Mouse (Mus musculus) cerebellum, adult 11 months (tissue): ENCODE measurements around the gene Fars2.

ENCODE experiments used
- DNase-seq: peaks from one replicate; pipeline ENCODE4 v3.0.0; 2022

Gene Fars2

DNA sequence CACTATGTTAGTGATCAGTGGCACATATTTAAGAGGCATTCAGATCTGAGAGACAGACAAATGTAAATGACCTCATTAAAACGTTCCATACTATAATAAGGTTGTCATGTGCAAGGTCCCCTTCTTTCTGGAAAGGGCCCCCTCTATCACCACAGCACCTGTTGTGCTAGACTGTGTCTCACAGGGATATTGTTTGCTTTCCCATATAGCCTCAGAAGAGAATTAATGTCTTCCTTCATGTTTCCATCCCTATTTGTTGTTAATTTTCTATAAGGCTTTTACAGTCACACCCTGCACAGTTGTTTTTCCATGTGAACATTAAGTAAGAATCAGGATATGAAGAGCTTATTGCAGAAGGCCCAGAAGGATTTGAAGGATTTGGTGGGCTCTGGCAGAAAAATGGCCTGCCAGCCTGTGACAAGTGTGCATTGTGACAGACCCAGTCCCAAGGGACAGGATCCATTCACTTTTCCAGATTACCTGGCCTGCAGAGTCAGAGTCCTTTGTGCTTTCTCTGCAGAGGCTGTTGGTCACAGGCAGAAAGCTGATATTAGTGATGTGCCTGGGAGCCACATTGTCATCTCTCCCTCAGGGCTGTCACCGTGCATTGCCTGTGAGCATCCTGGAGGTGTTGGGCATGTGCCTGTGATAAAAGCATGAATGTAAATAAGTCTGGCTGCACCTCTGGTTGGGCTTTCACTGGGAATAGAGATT, 352.4 kb downstream of the Fars2 start:
- DNase-seq: no peak

DNA sequence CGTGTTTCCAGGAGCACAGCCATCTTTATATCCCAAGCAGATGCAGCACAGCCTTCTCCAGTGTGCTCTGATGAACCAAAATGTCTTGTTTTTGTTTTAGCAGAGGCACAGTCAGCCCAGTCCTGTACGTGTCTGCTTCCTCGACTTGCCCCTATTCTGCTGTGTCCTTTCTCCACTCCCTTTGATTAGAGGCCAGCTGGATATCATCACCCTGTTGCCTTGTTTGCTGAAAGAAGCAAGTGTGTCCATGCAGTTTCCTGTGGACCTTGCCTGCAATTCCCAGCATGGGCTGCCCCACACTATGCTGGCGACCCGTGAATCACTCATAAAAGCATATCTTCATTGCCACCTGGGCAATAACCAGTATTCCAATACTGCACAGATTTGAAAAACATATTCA, 360.4 kb downstream of the Fars2 start:
- DNase-seq: no peak

DNA sequence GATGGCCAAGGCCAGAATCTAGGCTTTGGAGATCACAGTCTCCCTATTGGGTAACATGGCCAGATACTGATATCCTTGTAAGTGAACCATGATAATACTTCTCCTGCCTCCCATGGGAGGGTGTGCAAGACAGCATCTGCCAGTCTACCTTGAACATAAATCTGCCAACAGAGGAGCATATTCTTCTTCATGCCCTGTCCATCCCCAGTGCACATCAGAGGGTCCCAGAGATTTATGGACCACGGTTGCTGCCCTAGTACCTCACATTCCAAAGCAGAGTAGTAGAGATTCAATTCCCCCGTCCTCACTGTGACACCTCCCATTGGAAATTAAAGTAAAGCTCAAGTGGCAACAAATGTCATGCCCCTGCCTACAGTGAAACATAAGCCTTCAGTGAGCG, 361.0 kb downstream of the Fars2 start:
- DNase-seq: no peak

DNA sequence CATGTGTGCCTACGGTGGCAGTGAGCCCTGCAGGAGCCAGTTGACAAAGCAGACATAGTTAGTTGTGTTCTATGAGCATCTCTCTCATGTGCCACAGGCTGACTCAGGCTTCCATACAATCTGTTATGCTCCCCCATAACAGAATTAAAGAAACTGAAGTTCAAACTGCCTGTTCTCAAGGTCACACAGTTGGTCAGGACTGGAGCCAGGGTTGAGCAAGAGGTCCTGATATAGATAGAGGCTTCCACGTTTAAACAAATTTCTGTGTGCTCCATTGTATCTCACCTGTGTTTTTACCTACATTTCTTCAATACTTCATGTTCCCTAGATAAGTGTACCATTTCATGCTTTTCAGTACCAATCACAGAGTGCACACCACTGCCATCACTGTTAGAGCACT, 362.9 kb downstream of the Fars2 start:
- DNase-seq: no peak

DNA sequence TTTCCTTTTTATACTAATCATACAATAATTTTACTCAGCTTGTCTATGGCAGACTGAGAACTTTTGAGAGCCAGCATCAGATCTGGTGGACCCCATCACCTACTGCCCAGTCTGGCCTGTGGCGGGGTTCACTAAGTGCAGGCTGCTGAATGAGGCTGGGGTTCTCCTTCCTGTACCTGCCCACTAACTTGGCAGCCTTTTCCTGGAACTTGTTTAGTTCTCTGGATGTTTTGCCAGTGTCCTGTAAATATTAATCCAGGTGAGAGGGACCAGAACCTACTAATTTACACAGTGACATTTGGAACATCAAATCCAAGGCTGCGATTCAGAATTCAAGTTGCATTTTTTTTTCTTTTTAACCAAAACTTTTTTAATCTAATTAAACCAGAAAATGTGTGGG, 367.2 kb downstream of the Fars2 start:
- no peak for DNase-seq

DNA sequence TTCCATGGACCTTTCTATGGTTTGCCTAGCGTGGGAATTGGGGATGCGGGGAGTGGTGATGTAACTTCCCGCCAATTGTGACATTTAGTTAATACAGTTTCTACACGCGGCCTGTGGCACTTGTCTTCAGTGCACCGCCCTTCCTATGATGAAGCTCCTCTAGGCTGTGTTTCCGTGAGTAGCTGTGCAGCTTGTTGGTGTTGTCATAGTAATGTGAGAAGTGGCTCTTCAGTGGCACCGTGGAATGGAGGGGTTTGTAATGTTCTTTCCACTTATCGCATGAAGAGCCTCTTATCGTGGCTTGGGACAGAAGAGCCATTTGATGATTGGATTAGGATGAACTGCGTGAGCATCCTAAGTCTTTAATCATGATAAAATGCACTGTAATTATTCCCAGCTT, 369.5 kb downstream of the Fars2 start:
- DNase-seq: no peak

DNA sequence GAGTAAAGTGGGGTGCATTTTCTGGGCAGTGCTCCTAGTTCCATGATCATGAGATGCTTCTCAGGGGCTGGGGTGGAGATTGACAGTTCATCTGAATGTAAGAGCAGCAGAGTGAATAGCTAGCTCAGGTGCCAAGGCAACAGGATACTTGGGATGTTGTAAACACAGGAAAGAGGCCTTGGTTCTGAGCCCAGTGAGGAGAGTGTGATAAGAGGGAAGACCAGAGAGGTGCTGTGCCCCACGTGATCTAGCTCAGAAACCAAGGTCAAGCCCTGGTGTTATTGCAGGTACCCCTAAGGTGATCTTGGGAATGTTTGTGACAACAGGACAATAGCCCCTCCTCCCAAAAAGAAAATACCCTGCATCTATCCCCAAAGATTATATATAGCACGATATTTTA, 372.2 kb downstream of the Fars2 start:
- DNase-seq: no peak

DNA sequence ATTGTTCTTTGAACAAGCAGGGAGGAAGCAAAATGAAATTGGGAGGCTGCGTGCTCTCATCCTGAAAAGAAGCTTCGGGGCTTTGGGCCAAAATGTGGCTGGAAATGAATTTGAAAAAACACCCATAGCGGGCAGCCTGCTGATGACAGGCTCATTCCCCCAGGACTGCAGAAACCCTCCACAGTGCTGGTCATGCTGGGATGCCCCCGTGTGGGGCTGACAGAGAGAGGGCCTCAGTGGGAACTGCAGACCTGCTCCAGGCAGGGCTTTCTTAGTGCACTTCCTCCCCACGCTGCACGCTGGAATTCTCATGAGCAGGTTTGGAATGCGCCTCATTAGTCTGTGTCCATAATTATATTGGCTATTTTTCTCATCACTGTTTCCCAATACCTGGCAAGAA, 373.4 kb downstream of the Fars2 start:
- DNase-seq: no peak

DNA sequence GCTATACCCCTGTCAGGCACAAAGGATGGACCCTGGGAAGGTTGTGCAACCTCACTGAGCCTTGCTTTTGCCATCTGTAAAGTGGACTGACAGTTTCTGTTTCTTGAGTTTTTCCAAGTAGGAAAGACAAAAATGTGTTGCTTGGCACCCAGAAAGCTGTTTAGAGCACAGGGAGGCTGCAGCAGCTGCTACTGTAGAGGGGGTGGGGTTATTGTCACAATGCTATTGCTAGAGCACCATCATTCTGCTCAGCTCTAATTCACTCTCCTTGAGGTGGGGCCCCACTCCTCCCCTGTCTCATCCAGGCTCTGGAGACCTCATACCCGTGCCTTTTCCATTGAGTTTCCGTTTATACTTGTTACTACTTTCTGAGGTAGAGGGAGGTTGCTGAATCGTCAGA, 375.2 kb downstream of the Fars2 start:
- no peak for DNase-seq

DNA sequence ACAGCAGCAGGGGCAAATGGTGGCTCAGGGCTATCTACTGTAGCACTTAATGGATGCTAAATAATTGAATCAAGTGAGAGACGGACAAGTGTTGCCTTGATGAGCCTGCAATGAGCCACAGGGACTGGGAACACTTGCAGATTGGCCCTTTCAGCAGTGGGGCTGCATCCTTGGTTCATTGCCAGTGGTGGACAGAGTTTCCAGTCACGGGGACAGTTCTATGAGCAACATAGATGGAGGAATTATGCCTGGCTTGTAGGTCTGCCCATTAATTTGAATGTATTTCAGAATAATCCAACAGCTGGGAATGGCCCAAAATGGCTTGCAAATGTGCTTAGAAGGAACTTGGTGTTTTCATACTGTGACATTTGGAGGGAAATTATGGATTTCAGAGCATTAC, 376.1 kb downstream of the Fars2 start:
- DNase-seq: no peak

DNA sequence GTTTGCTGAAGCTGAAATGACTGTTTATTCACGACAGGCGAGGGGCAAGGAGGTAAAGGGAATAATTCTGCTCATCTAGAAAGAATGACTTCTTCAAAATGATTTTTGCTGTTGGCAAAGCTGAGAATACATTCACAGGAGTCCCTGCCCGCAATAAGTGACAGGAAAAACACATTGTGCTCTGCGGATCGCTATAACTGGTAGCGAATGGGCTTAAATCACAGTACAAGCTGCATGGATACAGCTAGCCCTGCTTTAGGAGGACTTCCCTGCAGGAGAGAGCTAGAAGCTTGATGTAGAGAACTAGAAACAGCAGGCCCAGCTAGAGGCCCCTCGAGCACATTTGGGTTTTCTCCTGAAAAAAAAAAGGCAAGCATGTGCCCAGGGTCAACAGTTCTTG, 376.6 kb downstream of the Fars2 start:
- DNase-seq: no peak

DNA sequence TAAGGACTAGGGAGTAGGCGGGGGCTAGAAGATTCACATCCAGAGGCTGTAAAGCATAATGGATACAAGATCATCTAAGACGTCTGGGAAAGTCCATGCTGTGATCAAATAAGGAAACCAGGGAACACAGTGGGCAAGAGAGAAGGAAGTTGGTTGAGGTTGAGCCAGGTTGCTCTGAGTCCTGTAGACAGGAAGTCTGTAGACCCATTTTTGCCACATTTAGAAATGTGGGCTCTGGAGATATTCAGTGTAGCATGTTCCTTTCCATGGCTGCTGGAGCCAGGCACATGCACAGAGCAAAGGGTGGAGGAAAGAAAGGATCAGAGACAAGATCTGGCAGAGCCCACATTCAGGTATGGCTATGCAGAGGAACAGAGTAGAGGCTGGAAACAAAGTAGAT, 378.8 kb downstream of the Fars2 start:
- no peak for DNase-seq

DNA sequence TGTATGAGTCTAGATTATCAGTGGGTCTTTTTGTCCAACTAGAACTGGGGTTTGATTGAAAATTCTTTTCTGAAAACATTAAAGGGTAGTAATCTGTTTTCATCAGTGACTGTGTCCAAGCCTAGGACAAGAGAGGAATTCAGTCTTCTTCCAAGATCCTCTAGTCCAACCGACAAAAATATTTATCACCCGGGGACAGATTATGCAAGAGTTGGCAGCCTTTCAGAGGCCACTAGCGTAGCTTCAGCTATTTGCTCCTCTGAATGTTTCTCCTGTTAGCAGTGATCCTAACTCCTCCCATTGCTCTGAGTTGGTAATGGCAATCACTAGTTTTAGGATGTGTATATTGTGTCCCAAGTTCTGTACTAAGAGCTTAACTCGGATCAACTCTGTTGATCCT, 380.1 kb downstream of the Fars2 start:
- peak; percentile 15 for DNase-seq

DNA sequence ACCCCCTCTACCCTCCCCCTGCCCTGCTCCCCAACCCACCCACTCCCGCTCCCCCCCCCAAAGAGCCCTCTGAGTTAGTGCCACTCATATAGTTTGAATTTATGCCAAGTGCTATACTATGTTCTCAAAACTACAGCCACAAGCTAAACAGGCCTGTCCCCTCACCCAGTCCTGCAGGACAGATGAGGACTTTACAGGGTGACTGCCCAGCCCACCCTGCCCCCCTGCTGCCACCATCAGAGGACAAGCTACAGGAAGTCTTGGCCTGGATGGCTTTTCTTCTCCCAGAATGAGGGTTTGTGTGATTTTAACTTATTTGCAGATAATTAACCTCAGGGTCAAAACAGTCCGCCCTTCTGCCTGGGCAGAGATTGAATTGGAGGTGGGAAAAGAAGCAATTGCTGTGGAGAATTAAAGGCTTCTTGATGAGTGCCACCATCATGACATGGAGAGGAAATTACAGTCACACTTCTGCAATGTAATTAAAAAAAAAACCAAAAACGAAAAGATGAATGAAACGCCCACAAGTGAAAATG, 383.2 kb downstream of the Fars2 start:
- no peak for DNase-seq

DNA sequence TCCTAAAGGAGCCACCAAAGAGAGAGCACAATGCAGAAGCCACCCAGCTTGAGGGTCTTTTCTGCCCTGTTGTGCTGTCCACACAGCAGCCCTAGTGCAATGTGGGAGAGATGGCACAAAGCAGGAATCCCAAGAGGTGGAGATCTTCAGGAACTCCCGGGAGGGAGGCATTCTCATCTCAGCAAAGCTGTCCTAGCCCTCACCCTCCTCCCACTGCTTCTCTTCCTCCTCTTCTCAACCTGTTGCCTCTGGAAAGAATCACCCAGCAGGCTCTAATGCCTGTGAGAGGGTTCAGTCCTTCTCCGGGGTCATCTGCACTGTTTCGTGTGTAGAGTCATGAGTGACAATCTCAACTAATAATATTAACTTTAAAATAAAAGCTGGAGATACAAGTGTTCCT, 386.3 kb downstream of the Fars2 start:
- DNase-seq: no peak

DNA sequence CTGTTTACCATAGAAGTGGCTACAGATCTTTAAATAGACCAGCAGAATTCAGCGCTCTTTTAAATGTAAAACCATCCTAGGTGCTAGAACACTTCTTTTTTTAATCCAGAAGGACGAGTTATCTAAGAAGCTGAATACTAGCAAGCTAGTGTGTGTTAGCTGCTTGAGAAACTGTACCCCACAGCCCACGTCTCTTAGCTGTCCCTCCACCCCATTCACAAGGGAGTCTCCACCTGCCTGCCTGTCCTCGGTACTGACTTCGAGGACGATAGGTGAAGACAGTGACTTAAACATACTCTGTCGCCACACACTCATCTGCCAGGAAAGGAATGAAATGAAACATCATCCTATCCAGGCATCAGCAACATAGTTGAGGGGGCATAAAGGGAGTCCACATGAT, 386.8 kb downstream of the Fars2 start:
- no peak for DNase-seq

DNA sequence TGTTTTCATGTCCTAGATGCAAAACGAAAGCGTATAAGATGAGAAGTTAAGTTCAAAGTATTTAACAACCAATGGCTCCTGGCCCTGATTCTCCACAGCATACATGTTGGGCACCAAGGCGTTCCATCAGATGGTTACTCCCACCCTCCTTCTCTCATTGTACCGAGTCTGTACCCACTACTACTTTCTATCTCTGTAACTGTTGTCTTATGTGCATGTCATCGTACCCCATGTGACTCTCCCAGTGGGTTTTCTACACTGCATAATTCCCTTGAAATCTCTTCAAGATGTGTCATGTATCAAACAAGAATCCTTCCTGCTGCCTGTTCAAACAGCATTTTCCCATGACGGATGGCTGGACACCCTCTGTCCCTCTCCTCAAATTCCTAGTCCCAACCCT, 388.5 kb downstream of the Fars2 start:
- no peak for DNase-seq

DNA sequence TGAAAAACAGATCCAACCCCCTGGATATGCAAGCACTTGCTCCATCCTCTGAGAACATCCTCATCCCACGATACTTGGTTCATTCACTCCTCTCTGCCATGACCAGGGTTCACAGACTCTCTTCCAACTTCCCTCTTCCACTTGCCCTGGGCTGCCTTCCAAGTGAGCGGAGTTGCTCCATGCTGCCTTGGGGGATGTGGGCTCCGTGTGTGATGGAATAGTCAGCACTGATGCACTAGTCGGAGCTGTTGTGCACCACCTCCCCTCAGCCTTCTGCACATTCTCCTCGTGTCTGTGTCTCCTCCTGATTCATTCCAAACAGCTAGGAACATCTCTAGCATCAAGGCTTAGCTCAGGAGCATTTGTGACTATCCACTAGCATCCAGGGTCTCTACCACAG, 389.1 kb downstream of the Fars2 start:
- no peak for DNase-seq

DNA sequence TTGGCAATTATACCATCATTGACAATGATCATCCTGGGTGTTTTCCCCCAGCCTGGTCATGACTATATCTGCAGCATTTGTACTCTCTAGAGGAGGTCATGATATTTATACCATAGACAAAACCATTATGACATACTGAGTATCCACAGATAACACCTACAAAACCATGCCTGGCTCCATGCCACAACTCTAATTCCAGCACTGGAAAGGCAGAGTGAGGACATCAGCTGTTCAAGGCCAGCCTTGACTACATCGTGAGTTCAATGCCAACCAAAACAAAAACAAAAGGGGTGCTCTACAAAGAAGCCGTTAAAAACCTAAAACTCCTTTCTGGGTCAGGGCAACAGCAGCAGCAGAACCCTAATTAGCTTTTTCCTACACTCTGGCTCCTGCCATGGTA, 392.9 kb downstream of the Fars2 start:
- DNase-seq: no peak

DNA sequence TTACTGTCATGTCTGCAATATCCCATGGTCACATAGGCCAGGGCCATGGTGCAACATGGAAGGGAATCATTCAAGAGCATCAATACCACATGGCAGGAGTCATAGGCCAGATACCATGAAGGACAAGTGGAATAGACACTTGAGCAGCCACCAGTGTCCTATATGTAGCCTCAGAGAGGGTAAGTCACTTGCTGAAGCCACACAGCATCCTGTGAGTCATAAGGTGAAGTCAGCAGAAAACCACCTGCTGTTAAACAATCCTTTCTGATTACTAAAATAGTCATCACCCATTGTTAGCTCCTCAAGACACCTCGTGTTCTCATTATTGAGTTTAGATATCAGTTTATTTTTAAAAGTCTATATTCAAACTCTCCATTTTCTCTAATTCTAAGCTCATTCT, 395.9 kb downstream of the Fars2 start:
- DNase-seq: no peak

DNA sequence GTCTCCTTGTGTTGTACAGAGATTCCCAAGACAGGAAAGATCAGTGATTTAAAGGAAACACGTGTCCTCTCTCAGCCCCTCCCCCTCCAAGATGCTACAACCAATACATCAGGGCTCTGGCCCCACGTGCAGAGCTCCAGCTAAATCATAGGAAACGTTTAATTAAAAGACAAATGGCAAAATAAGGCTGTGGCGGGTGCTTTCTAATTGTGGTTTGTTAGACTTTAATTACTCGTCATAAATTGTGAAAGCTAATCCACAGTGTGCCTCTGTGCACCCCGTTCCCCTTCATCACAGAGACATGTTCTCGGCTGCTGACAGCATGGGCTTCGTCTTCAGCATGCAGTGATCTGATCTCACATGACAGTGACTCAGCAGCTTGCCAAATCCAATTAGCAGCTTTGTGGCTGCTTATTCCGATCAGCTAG, 400.9 kb downstream of the Fars2 start:
- no peak for DNase-seq

DNA sequence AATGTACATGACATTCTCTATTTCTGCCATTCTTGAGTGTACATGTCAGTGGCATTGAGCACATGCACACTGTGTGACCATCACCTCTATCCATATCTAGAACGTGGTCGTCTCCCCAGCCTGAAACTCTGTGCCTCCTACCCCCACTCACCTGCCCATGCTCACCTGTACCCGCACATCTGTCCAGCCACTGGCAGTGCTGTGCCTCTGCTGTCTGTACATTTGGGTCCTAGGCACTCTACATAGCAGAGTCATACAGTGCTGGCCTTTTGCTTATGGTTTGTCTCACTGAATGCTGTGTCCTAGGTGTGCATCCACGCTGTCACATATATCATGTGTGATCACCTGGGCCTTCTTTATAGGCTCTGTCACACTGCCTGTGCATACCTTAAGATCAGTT, 410.5 kb downstream of the Fars2 start:
- DNase-seq: no peak

DNA sequence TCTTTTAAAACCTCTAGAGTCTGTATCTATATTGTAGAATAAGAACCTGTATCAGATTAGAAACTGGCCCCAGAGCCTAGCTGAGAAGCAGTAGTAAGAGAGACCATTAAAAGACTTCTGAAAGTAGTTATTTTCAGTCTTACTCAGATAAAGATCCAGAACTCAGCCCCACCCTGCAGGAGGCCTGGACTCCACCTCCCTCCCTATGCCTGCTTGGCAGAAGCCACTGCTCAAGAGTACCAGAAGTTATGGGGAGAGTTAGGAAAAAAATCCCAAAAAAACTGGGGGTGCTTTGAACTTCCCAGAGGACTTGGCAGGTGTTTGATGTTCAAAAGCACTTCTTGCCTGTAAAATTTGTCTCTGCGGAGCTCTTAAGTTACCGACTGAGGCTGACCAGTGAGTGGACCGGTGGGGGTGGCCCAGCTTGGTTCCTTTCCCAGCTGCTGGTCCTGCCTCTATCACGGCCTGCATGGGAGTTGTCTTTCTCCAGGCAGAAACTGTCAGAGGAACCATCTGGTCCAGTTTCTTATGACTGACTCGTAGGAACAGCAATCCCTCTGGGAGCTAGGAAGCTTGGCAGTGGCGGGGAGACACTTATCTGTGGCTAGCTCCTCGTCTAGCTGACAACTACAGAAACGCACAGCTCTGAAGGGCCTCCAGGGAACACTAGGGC, 411.1 kb downstream of the Fars2 start:
- no peak for DNase-seq

DNA sequence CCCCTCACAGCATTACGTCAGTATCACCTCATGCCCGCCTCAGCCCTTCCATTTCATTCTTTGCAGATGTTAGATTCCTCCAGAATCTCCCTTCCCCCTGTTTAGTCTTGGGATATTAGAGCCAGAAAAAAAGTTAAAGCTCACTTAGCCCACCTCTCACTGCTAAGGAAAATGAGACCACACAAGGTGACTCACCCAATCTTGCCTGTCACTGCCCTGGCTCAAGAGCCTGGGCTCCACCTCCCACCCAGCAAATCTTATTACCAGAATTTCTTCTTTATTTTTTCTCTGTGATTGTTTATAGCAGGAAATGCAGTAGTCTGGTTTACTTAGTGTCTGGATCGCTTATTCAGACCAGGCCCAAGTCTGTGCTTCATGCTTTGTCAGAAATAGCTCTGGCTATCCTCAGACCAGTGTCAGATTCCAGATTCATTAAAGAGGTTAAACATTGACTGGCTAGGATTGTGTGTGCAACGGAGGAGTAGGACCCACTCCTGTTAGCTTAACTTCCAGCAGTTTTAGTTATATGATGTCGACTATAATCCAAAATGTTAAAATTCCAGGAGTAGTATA, 412.3 kb downstream of the Fars2 start:
- DNase-seq: no peak
